Mouse (Mus musculus) ES-Bruce4 (cell line): ENCODE measurements at regions not wholly inside any gene's neighbourhood (a gene's known extent, or its start where the extent isn't known, plus 50 kb on each side); places are given as distances from the start of the nearest gene placed in this dataset.

Source experiments
- CTCF ChIP-seq: IDR thresholded peaks from one replicate; pipeline ENCODE4 v1.8.1; 2011; ENCODE audit warnings: low read depth, low read length
- POLR2A ChIP-seq: IDR thresholded peaks from one replicate; pipeline ENCODE4 v1.8.1; 2011; ENCODE audit warnings: low read length; ENCODE audit not compliant: insufficient read depth

DNA sequence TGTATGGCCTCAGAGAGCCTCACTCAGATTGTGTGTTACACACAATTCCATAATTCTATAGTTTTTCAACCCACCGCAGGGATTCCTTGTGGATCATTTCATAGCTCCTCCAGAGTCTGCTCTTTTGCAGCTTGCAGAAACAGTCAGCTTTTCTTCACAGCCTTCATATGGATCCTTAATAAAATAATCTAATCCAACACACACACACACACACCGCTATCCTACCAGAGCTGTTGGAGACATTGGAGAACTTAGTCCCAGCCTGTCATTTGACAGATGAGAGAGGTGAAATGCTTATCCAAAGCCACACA lies 71.2 kb upstream of the Foxo1 start:
- TF ChIP-seq POLR2A (no peak), CTCF (no peak)
